Mouse (Mus musculus): ENCODE measurements around the gene Pctp.

The Pctp gene

GRCm38 (mm10) chr11:90002231-90002986, at the start of gene Pctp:
Gene Pctp (minus strand): TSS chr11:90002894.
- DNase-seq (ENCODE audit: low spot score in 2 of 2): peak; percentile 79 to 81

GRCm38 (mm10) chr11:90050016-90050415, 47.3 kb upstream of the Pctp start:
- DNase-seq (ENCODE audit: low spot score in 2 of 2): no peak

- DNase-seq (ENCODE audit: low spot score in 2 of 2): no peak
These were observed 44.6 kb upstream of the Pctp start for GRCm38 (mm10) chr11:90047271-90047670.

- DNase-seq (ENCODE audit: low spot score in 2 of 2): no peak
These were observed 43.5 kb upstream of the Pctp start for GRCm38 (mm10) chr11:90046211-90046610.

GRCm38 (mm10) chr11:90044459-90044858, 41.8 kb upstream of the Pctp start:
- no peak for DNase-seq (ENCODE audit: low spot score in 2 of 2)

- DNase-seq (ENCODE audit: low spot score in 2 of 2): peak in 1 of 2 experiments; percentile 39
These were observed 35.3 kb upstream of the Pctp start for GRCm38 (mm10) chr11:90038022-90038421.

- DNase-seq (ENCODE audit: low spot score in 2 of 2): no peak
These were observed 33.7 kb upstream of the Pctp start for GRCm38 (mm10) chr11:90036416-90036815.

GRCm38 (mm10) chr11:90035532-90035931, 32.8 kb upstream of the Pctp start:
- DNase-seq (ENCODE audit: low spot score in 2 of 2): no peak

GRCm38 (mm10) chr11:90034646-90035045, 32.0 kb upstream of the Pctp start:
- peak in 1 of 2 experiments; percentile 58 for DNase-seq (ENCODE audit: low spot score in 2 of 2)

GRCm38 (mm10) chr11:90033442-90033841, 30.7 kb upstream of the Pctp start:
- no peak for DNase-seq (ENCODE audit: low spot score in 2 of 2)

- DNase-seq (ENCODE audit: low spot score in 2 of 2): no peak
These were observed 30.1 kb upstream of the Pctp start for GRCm38 (mm10) chr11:90032807-90033206.

- no peak for DNase-seq (ENCODE audit: low spot score in 2 of 2)
These were observed 28.4 kb upstream of the Pctp start for GRCm38 (mm10) chr11:90031076-90031475.

- DNase-seq (ENCODE audit: low spot score in 2 of 2): peak; percentile 35 to 61
These were observed 27.9 kb upstream of the Pctp start for GRCm38 (mm10) chr11:90030557-90030956.

GRCm38 (mm10) chr11:90029841-90030398, 27.2 kb upstream of the Pctp start, which contains the start of gene Tmem100:
Gene Tmem100 (plus strand): TSS chr11:90030348.
- DNase-seq (ENCODE audit: low spot score in 2 of 2): no peak

GRCm38 (mm10) chr11:90029354-90029753, 26.7 kb upstream of the Pctp start:
- DNase-seq (ENCODE audit: low spot score in 2 of 2): peak; percentile 69 to 71

GRCm38 (mm10) chr11:90028746-90029145, 26.1 kb upstream of the Pctp start:
- DNase-seq (ENCODE audit: low spot score in 2 of 2): no peak

GRCm38 (mm10) chr11:90027216-90027615, 24.5 kb upstream of the Pctp start:
- DNase-seq (ENCODE audit: low spot score in 2 of 2): no peak

- no peak for DNase-seq (ENCODE audit: low spot score in 2 of 2)
These were observed 24.1 kb upstream of the Pctp start for GRCm38 (mm10) chr11:90026802-90027174.

- DNase-seq (ENCODE audit: low spot score in 2 of 2): peak; percentile 46 to 50
These were observed 23.5 kb upstream of the Pctp start for GRCm38 (mm10) chr11:90025891-90026801.

GRCm38 (mm10) chr11:90019161-90019560, 16.5 kb upstream of the Pctp start:
- no peak for DNase-seq (ENCODE audit: low spot score in 2 of 2)

- DNase-seq (ENCODE audit: low spot score in 2 of 2): no peak
These were observed 12.6 kb upstream of the Pctp start for GRCm38 (mm10) chr11:90015281-90015680.

- no peak for DNase-seq (ENCODE audit: low spot score in 2 of 2)
These were observed 11.0 kb upstream of the Pctp start for GRCm38 (mm10) chr11:90013657-90014056.
